Mouse (Mus musculus) brown adipose tissue, adult 24 weeks (tissue): ENCODE measurements around the gene Pmm2. TPM values are rescaled to one million over a fixed set of nuclear protein-coding genes. Genes with fewer than 3 reads are reported as not detected.

Experiments
- H3K27ac ChIP-seq: fragments of 200-500 bp; replicated peaks from 2 replicates; pipeline ENCODE4 v1.5.1; 2012; ENCODE audit warnings: low read depth, mild to moderate bottlenecking, low read length
- H3K4me1 ChIP-seq: fragments of 200-500 bp; 2 replicates; pipeline ENCODE4 v1.6.1; 2012; ENCODE audit warnings: low read length, mixed read lengths; ENCODE audit not compliant: control insufficient read depth, insufficient read depth, insufficient read length
- H3K4me3 ChIP-seq: fragments of 200-500 bp; 2 replicates; pipeline ENCODE4 v1.5.1; 2012; ENCODE audit warnings: low read depth, mild to moderate bottlenecking, low read length, moderate library complexity; ENCODE audit not compliant: insufficient read depth
- polyA plus RNA-seq: library from polyadenylated mRNA; stranded (reverse); fragments of >200 nt; gene quantifications from 2 replicates; pipeline ENCODE4 v1.2.4, GENCODE M21; 2012; ENCODE audit not compliant: missing spikeins, insufficient read depth, insufficient read length

The Pmm2 gene
- polyA plus RNA-seq, 1 experiment = 62.0 TPM

GRCm38 (mm10) chr16:8638131-8638530 lies 657 bp downstream of the Pmm2 start:
- Histone ChIP-seq H3K4me3 (peak overlapping the region; percentile 84), H3K27ac (peak overlapping the region; percentile 86), H3K4me1 (peaks cover 5% of the 10 kb centered on the region; the same call in 1 of the 2 replicates)

- H3K27ac ChIP-seq = no peak overlapping the region
- peaks cover 5% of the 10 kb centered on the region; the same call in 1 of the 2 replicates for H3K4me1 ChIP-seq
- H3K4me3 ChIP-seq = no peak overlapping the region
These were observed 2.2 kb downstream of the Pmm2 start for GRCm38 (mm10) chr16:8639466-8640191.

GRCm38 (mm10) chr16:8643855-8644254 lies 6.4 kb downstream of the Pmm2 start:
- no peaks in the 10 kb centered on the region for H3K4me1 ChIP-seq
- no peak overlapping the region for H3K27ac ChIP-seq
- no peak overlapping the region for H3K4me3 ChIP-seq

- no peaks in the 10 kb centered on the region for H3K4me1 ChIP-seq
- H3K27ac ChIP-seq = no peak overlapping the region
- H3K4me3 ChIP-seq = no peak overlapping the region
These were observed 8.1 kb downstream of the Pmm2 start for GRCm38 (mm10) chr16:8645546-8645945.

GRCm38 (mm10) chr16:8650007-8650406 lies 12.5 kb downstream of the Pmm2 start:
- Histone ChIP-seq H3K4me1 (no peaks in the 10 kb centered on the region), H3K4me3 (no peak overlapping the region), H3K27ac (no peak overlapping the region)

GRCm38 (mm10) chr16:8655108-8655507 lies 17.6 kb downstream of the Pmm2 start:
- Histone ChIP-seq H3K27ac (no peak overlapping the region), H3K4me3 (no peak overlapping the region)

GRCm38 (mm10) chr16:8655599-8655998 lies 18.1 kb downstream of the Pmm2 start:
- Histone ChIP-seq H3K4me3 (no peak overlapping the region), H3K27ac (no peak overlapping the region), H3K4me1 (peaks cover 5% of the 10 kb centered on the region)

More at GRCm38 (mm10) chr16:8655108-8655507, 17.6 kb downstream of the Pmm2 start:
- H3K4me1 ChIP-seq = peaks cover 5% of the 10 kb centered on the region

GRCm38 (mm10) chr16:8656256-8656655 lies 18.8 kb downstream of the Pmm2 start:
- Histone ChIP-seq H3K27ac (no peak overlapping the region), H3K4me3 (no peak overlapping the region)

GRCm38 (mm10) chr16:8658349-8658748 lies 20.9 kb downstream of the Pmm2 start:
- Histone ChIP-seq H3K4me3 (no peak overlapping the region), H3K27ac (peak overlapping the region; percentile 95), H3K4me1 (peaks cover 19% of the 10 kb centered on the region)

More at GRCm38 (mm10) chr16:8656256-8656655, 18.8 kb downstream of the Pmm2 start:
- peaks cover 9% of the 10 kb centered on the region for H3K4me1 ChIP-seq

- H3K27ac ChIP-seq = peak overlapping the region; percentile 95
- no peak overlapping the region for H3K4me3 ChIP-seq
- H3K4me1 ChIP-seq = peaks cover 23% of the 10 kb centered on the region
These were observed 21.3 kb downstream of the Pmm2 start for GRCm38 (mm10) chr16:8658764-8659163.

GRCm38 (mm10) chr16:8663022-8663421 lies 25.5 kb downstream of the Pmm2 start:
- Histone ChIP-seq H3K27ac (peak overlapping the region; percentile 55), H3K4me1 (peaks cover 63% of the 10 kb centered on the region)

GRCm38 (mm10) chr16:8663606-8664539 lies 26.4 kb downstream of the Pmm2 start:
- H3K4me3 ChIP-seq = no peak overlapping the region
- H3K4me1 ChIP-seq = peaks cover 66% of the 10 kb centered on the region
- peak overlapping the region; percentile 80 for H3K27ac ChIP-seq

More at GRCm38 (mm10) chr16:8663022-8663421, 25.5 kb downstream of the Pmm2 start:
- no peak overlapping the region for H3K4me3 ChIP-seq

GRCm38 (mm10) chr16:8665367-8665766 lies 27.9 kb downstream of the Pmm2 start:
- Histone ChIP-seq H3K27ac (peak overlapping the region; percentile 80), H3K4me3 (no peak overlapping the region), H3K4me1 (peaks cover 74% of the 10 kb centered on the region)

- no peak overlapping the region for H3K4me3 ChIP-seq
- H3K4me1 ChIP-seq = peaks cover 71% of the 10 kb centered on the region
- peak overlapping the region; percentile 80 for H3K27ac ChIP-seq
These were observed 29.0 kb downstream of the Pmm2 start for GRCm38 (mm10) chr16:8666452-8666851.

- Histone ChIP-seq H3K4me1 (peaks cover 71% of the 10 kb centered on the region), H3K27ac (peak overlapping the region; percentile 80), H3K4me3 (no peak overlapping the region)
These were observed 29.8 kb downstream of the Pmm2 start for GRCm38 (mm10) chr16:8667261-8667660.
